Comparison of ENCODE assay signal across 31 mouse cellular contexts in the genomic region with DNA sequence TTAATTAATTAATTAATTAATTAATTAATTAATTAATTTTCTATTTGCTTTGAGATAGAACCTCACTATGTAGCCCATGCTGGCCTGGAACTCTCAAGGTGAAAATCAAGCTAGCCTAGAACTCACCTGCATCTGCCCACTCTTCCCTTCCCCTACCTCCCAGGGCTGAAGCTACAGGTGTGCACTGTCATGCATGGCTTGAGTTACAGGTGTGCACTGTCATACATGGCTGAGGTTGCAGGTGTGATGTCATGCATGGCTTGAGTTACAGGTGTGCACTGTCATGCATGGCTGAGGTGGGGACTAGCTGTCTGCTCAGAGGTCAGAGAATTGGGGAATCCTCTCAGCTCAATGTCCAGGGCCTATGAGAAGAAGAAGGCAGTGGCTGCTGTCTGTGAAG. TPM values are rescaled to one million over a fixed set of nuclear protein-coding genes. Genes with fewer than 3 reads are reported as not detected.
"Had no signal": no experiment of that assay in that cellular context is flagged by ENCODE, and none has a peak within 500 bp of the region (broad histone marks: within the 10 kb centered on the region; RNA-seq: fewer than 3 reads in every experiment).

No protein-coding gene starts in this region.

RNA-seq across cellular contexts. Expression of a gene that starts 29.0 kb away (rescaled TPM):
- total RNA-seq: common myeloid progenitor, adult 5-6 weeks; forebrain, postnatal 0 days; gastrocnemius, adult 18-20 months; gastrocnemius, adult 2 months; gastrocnemius, adult 8-10 months; gastrocnemius, postnatal 10 days; gastrocnemius, postnatal 14 days; gastrocnemius, postnatal 25 days; gastrocnemius, postnatal 36 days; gastrocnemius, postnatal 4 days; granulocyte monocyte progenitor cell, adult 5-6 weeks; heart, adult 18-20 months; heart, adult 2 months; heart, adult 8-10 months had no signal
- polyA plus RNA-seq: cortical plate, adult 2 months; embryonic facial prominence, embryonic 10.5 days; embryonic facial prominence, embryonic 11.5 days; embryonic facial prominence, embryonic 12.5 days; embryonic facial prominence, embryonic 13.5 days; embryonic facial prominence, embryonic 14.5 days; embryonic facial prominence, embryonic 15.5 days; erythroblast, embryonic 14.5 days; forebrain, embryonic 10.5 days; forebrain, embryonic 11.5 days; forebrain, embryonic 12.5 days; forebrain, embryonic 13.5 days; forebrain, embryonic 14.5 days; forebrain, embryonic 15.5 days; forebrain, embryonic 16.5 days; forebrain, postnatal 0 days; frontal cortex, adult 2 months; gonadal fat pad, adult 2 months; heart, adult 2 months had no signal

RNA-seq across cellular contexts. Expression of a gene that starts 53.7 kb away (rescaled TPM):
- polyA plus RNA-seq: erythroblast, embryonic 14.5 days had no signal
